Mouse (Mus musculus): ENCODE measurements around the gene Sh3bgrl3.

Gene Sh3bgrl3

GRCm38 (mm10) chr4:134128983-134129362 is 384 bp upstream of the Sh3bgrl3 start:
- no peak for DNase-seq (ENCODE audit: low spot score)

- no peak for DNase-seq (ENCODE audit: low spot score)
Observed at GRCm38 (mm10) chr4:134127793-134128192, 796 bp downstream of the Sh3bgrl3 start.

GRCm38 (mm10) chr4:134127121-134127455 is 1.5 kb downstream of the Sh3bgrl3 start:
- DNase-seq (ENCODE audit: low spot score): no peak

- no peak for DNase-seq (ENCODE audit: low spot score)
Observed at GRCm38 (mm10) chr4:134126300-134127120, 2.1 kb downstream of the Sh3bgrl3 start.

- no peak for DNase-seq (ENCODE audit: low spot score)
Observed at GRCm38 (mm10) chr4:134125383-134126060, 3.1 kb downstream of the Sh3bgrl3 start.

DNA sequence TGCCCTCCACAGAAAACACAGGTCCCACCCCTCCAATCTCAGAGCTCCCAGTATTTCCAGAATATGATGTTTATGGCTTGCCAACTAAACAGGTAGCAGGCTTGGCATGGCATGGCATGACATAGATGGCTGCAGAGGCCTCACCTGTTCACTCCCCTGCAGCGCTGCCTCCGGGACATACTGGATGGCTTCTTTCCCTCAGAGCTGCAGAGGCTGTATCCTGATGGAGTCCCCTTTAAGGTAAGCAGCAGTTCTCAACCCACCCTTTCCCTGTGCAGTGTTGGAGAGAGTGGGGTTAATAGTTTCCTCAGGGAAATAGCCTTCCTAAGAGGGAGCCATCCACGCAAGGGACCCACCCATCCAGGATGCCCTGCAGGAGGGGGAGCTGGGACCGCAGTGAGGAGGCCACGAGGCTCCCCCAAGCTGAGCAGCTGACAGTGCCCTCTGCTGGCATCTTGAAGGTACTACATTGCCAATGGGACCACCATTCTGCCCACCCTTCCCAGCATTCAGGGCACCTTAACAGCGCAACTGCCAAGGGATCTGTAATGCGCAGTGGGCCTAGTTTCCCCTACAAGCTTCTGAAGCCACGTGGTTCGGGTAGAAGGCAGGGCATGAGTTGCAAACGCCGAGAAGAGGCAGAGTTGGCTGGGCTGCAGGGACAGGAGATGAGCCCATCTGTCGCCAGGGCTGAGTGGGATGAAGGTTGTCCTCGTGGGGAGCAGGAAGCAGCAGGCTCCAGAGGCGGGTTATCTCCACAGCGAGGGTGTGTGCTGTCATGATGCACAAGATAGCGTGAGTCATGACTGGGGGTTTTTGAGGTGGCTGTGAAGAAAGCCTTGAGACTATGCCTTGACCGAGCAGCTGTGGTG is 4.7 kb downstream of the Sh3bgrl3 start:
- no peak for DNase-seq (ENCODE audit: low spot score)

DNA sequence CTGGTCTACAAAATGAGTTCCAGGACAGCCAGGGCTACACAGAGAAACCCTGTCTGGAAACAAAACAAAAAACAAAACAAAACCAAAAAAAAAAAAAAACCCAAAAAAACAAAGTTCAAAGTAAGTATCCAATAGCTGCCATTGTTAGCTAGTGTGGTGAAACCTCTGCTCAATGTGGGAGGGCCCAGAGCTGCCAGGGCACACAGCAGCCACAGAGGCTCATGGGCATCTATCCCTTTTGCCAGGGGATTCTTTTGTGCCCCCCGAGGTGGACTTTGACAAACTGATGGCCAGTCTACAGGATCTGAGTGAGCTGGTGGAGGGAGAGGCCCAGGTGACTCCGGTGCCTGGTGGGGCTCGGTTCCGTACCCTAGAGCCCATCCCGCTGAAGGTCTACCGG is 5.4 kb downstream of the Sh3bgrl3 start:
- no peak for DNase-seq (ENCODE audit: low spot score)

DNA sequence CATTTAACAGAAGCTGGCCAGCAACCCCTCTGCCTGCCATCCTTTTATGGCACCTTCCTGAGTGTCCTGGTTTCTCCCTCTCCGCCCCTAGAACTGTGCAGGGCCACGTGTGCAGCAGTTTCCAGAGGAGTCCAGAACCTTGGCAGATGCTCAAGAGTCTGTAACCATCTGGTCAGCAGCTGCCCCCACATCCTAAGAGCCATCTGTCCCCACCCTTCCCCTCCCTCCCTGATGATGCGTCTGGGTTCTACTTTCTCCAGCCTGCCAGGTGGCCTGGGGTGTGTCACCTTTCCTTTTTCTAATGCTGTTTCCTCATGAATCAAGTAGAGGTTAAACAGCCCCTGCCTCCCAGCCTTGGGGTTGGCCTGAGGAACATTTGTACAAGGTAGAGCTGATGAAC is 6.3 kb downstream of the Sh3bgrl3 start:
- DNase-seq (ENCODE audit: low spot score): no peak

DNA sequence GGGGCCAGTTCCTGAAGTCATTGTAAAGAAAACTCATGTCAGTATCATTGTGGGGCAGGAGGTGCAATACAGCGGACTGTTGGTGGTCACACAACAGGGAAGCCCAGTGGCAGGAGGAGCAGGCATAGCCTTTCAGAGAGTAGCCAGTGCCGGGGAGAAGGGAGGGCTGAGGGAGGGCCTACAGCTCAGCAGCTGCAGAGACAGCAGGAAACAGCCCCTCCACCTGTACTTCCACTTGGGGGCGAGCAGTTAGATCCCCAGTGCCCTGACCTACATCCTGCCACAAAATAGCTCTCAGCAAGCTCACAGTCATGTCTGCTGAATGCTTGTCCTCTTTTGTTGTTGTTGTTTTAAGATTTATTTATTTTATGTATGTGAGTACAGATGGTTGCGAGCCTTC is 7.0 kb downstream of the Sh3bgrl3 start:
- DNase-seq (ENCODE audit: low spot score): no peak

DNA sequence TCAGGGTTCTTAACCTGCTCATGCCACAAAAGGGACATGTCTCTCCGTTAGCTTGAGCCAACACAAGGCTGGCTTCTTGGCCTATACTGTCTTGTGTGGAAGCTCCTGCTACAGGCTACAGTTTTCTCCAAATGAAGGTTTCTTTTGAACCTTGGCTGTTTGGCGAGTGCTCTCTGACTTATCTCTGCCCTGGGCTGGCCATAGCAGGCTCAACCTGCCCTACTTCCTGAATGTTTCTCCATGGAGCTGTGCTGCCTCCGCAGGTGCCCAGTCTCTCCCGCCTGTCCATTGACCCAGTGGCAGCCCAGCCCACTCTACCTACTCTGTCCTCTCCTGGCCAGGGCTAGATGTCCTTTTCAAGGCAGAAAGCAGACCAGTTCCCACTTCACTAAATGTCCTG is 7.7 kb downstream of the Sh3bgrl3 start:
- DNase-seq (ENCODE audit: low spot score): no peak

DNA sequence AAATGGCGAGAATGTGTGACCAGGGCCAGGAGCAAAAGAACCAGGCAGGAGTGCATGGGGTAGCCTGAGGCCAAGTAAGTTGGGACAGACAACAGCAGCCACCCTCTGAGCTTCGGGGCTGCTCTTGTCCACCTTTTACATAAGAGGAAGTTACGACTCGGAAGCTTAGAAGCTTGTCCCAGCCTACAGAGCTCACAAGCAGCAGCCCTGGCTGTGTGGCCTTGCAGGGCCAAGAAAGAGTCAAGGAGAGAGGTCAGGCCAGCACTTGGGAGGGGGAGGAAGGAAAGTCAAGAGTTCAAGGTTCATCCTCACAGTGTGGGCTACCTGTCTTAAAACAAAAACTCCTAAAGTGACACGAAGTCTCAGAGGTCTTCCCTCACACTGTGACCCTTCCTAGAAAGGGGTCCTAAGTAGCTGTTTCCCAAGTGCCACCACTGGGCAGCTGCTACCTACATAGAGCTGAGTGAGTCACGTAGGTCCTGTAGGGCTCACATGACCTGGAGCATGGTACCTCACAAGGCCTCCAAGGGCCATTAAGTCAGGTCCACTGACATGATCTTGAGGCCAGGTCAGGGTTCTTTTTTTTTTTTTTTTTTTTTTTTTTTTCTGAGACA is 8.3 kb downstream of the Sh3bgrl3 start:
- DNase-seq (ENCODE audit: low spot score): no peak

- DNase-seq (ENCODE audit: low spot score): no peak
Observed at GRCm38 (mm10) chr4:134119644-134120043, 8.9 kb downstream of the Sh3bgrl3 start.

DNA sequence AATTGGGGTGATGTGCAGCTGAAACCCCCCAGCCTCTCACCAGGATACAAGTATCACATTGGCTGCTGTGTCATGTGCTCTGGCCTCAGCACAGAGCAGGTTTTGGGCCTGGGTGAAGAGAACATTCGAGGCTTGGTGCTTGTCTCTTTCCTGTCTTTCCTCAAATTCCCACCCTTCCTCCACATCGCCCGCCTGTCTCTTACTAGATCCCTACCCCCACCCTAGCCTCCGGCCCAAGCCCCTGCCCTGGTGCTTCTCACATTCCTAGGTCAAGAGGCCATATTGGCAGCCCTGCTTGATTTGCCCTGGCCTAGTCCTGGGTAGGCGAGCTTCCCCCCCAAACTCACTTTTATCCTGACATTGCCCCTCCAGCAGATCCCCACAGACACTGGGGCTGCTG is 9.5 kb downstream of the Sh3bgrl3 start:
- DNase-seq (ENCODE audit: low spot score): no peak

DNA sequence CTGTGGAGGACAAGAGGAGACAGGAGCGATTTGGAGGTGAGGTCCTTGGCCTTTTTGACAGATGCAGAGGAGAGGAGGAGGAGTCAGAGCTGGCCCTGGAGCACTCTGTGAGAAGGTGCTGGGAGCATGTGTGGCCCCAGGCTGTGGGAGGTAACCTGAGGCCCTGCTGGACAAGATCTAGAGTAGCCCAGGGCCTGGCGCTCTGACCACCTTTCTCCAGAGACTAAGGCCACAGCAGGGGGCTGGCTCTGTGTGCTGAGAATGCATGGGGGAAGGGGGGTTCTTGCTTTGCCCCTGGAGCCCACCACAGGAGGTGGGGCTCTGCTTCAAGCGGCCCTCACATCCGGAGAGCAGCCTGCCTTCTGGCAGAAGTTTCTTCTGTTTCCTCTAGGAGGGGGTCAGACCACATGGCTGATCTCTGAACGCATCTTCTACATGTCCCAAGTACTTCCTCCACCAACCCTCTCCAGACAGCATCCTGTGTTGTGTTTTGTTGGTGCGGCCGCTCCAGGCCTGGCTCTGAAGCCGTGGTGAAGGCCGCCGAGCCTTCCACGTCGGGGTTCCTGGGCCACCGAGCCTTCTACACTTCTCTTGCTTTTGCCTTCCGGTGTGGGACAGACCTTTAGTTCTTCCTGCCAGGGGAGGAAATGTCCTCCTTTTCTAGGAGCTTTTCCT is 10.3 kb downstream of the Sh3bgrl3 start:
- no peak for DNase-seq (ENCODE audit: low spot score)

- DNase-seq (ENCODE audit: low spot score): no peak
Observed at GRCm38 (mm10) chr4:134117012-134117411, 11.6 kb downstream of the Sh3bgrl3 start.

DNA sequence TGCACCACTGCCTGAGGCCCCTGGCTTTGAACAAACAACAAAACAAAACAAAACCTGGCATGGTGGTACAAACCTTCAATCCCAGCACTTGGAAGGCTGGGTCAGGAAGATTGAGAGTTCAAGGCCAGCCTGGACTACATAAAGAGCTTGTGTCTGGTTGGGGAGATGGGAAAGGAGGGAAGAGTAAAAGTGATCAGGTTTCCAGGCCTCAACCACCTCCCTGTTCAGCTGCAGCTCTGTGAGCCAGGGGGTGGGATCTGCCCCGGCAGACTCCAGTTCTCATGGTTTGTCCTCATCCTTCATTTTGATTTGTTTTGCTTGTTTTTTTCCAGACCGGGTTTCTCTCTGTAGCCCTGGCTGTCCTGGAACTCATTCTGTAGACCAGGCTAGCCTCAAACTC is 12.1 kb downstream of the Sh3bgrl3 start:
- DNase-seq (ENCODE audit: low spot score): no peak

DNA sequence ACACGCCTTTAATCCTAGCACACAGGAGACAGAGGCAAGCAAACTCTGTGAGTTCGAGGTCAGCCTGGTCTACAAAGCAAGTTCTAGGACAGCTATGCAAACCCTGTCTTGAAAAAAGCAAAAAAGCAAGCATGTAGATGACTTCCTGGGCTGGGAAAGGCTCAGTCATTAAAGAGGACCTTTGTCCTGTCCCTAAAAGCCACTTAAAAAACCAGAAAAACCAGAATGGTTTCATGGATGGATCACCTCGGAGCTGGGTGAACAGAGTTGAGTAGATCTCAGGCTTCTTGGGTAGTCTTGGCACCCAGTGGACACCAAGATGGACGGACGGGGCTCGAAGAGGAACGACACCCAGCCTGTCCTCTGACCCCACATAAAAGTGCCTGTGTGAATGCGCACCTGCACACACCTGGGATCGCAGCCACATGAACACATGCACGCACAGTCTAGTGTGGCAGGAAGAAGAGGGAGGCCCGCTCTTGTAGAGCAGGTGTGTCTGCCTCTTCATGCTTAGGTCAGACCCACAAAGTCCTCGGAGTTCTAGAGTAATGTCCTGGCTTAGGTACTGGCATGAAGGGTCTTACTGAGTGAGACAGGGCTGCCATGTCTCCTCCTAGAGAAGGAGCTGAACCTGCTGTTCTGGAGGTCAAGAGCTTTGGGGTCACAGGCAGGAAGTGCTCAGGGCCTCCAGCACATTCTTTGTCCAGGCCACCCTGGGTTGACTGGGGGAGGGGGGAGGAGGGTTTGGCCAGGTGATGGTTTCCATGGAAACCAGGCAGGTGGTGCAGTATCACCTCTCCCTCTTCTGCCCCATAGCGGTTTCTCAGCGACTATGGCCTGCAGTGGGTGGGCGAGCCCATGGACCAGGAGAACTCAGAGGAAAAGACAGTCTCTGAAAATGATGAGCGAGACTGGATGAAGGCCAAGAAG is 13.1 kb downstream of the Sh3bgrl3 start:
- DNase-seq (ENCODE audit: low spot score): no peak

DNA sequence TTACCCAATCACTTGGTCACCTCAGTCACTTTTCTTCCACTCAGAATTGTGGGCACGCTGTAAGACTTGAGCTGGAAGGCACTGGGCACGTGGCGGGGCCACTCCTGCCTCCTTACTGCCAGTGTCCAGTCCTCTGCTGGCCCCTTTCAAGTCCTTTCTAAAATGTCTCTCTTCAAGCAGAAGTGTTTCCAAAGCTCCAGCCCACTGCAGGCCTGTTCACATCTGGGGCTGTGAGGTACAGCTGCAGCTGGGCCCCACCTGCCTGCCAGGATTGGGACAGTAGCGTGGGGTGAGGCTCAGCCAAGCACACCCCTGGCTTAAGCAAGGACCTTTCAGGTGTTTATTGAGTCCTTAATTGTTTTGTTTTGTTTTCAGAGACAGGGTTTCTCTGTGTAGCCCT is 14.6 kb downstream of the Sh3bgrl3 start:
- no peak for DNase-seq (ENCODE audit: low spot score)

DNA sequence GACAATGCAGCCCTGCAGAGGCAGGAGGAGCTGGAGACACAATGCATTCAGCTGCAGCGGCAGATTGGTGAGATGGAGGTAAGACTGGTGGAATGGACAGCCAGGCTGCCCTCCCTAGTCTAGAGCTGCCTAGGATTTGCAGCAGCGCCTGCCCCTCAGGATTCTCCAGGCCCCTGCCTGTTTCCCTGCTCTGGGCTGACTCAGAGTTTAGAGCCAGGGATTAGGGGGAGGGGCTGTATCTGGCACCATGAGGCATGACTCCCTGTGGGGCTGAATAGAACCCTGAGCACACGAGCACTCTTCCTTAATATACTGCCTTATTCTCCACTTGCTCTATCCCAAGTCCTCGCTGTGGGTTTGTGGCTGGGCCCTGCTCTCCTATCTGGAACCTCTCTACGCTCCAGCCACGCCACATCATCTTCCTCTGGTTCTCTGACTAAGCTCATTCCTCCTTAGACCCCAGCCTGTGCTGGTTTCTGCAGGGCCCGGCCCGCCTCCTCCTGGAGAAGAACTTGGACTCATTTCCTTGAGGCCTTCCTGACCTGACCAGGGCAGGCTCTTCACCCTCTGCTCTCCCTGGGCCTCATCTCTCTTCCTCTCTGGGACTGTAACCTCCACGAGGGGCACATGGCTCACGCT is 15.1 kb downstream of the Sh3bgrl3 start:
- no peak for DNase-seq (ENCODE audit: low spot score)

GRCm38 (mm10) chr4:134112403-134112802 is 16.2 kb downstream of the Sh3bgrl3 start:
- peak; percentile 53 for DNase-seq (ENCODE audit: low spot score)
